Mouse (Mus musculus) forebrain, embryonic 14.5 days (tissue): Measurements from ENCODE around the gene 9930111J21Rik2. TPM values are rescaled to one million over a fixed set of nuclear protein-coding genes. Genes with fewer than 3 reads are reported as not detected.
"Not testable (repeated sequence)": the region's sequence is repeated elsewhere in the genome, so short reads cannot be mapped to it uniquely, and the experiment has no call there.

ENCODE experiments used
- ATAC-seq: fragments of 200-750 bp; cut with Nextera tagmentation; 2 replicates; pipeline ENCODE4 v1.8.0; 2017; ENCODE audit warnings: mild to moderate bottlenecking, moderate library complexity
- DNase-seq: peaks from one replicate; pipeline ENCODE4 v3.0.0-alpha.2; 2015; ENCODE audit warnings: low spot score
- H3K27ac ChIP-seq: fragments of 300-500 bp; sonication (generic); 2 replicates; pipeline ENCODE4 v1.5.1; 2014; ENCODE audit warnings: low read depth, mild to moderate bottlenecking, control low read depth, low read length, moderate library complexity
- H3K27me3 ChIP-seq: fragments of 300-500 bp; sonication (generic); replicated peaks from 2 replicates; pipeline ENCODE4 v1.6.1; 2014; ENCODE audit warnings: low read length, control low read depth, mixed read lengths; ENCODE audit not compliant: control insufficient read depth, insufficient read depth
- H3K36me3 ChIP-seq: fragments of 300-500 bp; sonication (generic); 2 replicates; pipeline ENCODE4 v1.6.1; 2014; ENCODE audit warnings: low read length, control low read depth; ENCODE audit not compliant: control insufficient read depth, insufficient read depth
- H3K4me1 ChIP-seq: fragments of 300-500 bp; sonication (generic); 2 replicates; pipeline ENCODE4 v1.6.1; 2014; ENCODE audit warnings: antibody characterized with exemption, low read length, control low read depth; ENCODE audit not compliant: control insufficient read depth, insufficient read depth
- H3K4me2 ChIP-seq: fragments of 300-500 bp; sonication (generic); 2 replicates; pipeline ENCODE4 v1.6.1; 2014; ENCODE audit warnings: mild to moderate bottlenecking, control low read depth, low read length
- H3K4me3 ChIP-seq: fragments of 300-500 bp; sonication (generic); 2 replicates; pipeline ENCODE4 v1.5.1; 2014; ENCODE audit warnings: low read depth, low read length, control low read depth
- H3K9ac ChIP-seq: fragments of 300-500 bp; sonication (generic); 2 replicates; pipeline ENCODE4 v1.6.1; 2014; ENCODE audit warnings: mild to moderate bottlenecking, low read length, control low read depth, moderate library complexity
- H3K9me3 ChIP-seq: fragments of 300-500 bp; sonication (generic); replicated peaks from 2 replicates; pipeline ENCODE4 v1.6.1; 2016; ENCODE audit warnings: low read length, control low read depth, mixed read lengths; ENCODE audit not compliant: control insufficient read depth
- WGBS: fragments of 180-500 bp; shearing (Covaris S2); extraction: QIAGEN DNeasy Blood & Tissue Kit; methylation state at CpG from one replicate; pipeline ENCODE4 v1.1.7; 2014; 5-methylcytosine and 5-hydroxymethylcytosine counted together
- polyA plus RNA-seq: library from polyadenylated mRNA; unstranded; fragments of >200 nt; fragmentation: Nextera tagmentation; extraction: Ambion mirVana; gene quantifications from 2 replicates; pipeline ENCODE4 v1.2.1, GENCODE M21; 2014

The 9930111J21Rik2 gene
- polyA plus RNA-seq, 1 experiment from 2014 or later, result 0.24 TPM

- H3K27ac ChIP-seq, ATAC-seq, H3K36me3 ChIP-seq, H3K9me3 ChIP-seq, H3K4me2 ChIP-seq, DNase-seq, H3K4me1 ChIP-seq, H3K9ac ChIP-seq, H3K27me3 ChIP-seq, H3K4me3 ChIP-seq: not testable (repeated sequence)
- WGBS, result 73% methylated on average over 4 of the region's 4 CpGs
These were observed 59.1 kb downstream of the 9930111J21Rik2 start, which contains the start of gene Gm12185 for GRCm38 (mm10) chr11:48991740-48992520. Gm12185 (minus strand) TSS chr11:48992226.

DNA sequence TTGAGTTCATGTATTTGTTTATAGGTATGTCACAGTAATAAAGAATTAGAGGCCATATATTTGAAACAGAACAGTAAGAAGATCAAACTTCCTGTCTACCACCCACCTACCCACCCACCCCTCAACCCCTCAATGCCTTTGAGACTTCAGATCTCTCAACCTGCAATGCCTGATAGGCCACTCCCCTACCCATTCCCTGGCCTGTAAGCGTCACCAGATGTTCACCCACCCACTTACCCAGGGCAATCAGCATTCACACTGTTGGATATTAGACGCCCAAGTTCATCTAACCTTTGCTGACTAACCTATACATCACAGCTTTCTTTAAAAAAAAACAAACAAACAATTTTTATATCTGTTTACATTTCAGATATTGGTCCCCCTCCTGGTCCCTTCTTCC is 61.1 kb downstream of the 9930111J21Rik2 start:
- not testable (repeated sequence) for ATAC-seq

DNA sequence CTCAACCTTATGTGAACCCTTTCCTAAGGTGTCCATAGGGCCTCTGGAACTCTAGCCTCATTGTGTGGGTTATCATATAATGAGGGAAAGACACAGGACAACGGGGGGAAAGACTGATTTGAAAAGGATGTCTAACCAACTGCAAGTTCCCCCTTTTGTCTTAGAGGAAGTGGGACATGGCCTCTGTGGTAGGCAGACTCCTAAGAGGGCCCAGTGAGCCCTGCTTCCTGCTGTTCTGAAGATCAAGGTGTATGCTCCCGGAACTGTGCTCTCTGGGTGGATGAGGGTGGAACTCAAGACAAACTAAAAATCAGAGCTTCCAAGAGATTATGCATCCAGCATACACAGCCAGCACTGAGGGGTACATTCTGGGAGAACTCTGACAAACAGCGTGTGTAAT is 62.8 kb downstream of the 9930111J21Rik2 start:
- not testable (repeated sequence) for ATAC-seq

More for the DNA sequence above, 61.1 kb downstream of the 9930111J21Rik2 start:
- WGBS, result 86% methylated on average over 1 of the region's 2 CpGs
- not testable (repeated sequence) for H3K27me3 ChIP-seq, H3K36me3 ChIP-seq, DNase-seq, H3K9ac ChIP-seq, H3K27ac ChIP-seq, H3K4me3 ChIP-seq, H3K4me2 ChIP-seq, H3K4me1 ChIP-seq, H3K9me3 ChIP-seq

GRCm38 (mm10) chr11:48982848-48983247 is 68.2 kb downstream of the 9930111J21Rik2 start:
- not testable (repeated sequence) for H3K36me3 ChIP-seq, DNase-seq, H3K9me3 ChIP-seq, H3K27ac ChIP-seq, H3K27me3 ChIP-seq, ATAC-seq, H3K4me2 ChIP-seq, H3K4me3 ChIP-seq, H3K9ac ChIP-seq, H3K4me1 ChIP-seq
- WGBS, result no CpG with 5 or more reads among the region's 3 CpGs

More for the DNA sequence above, 62.8 kb downstream of the 9930111J21Rik2 start:
- not testable (repeated sequence) for H3K9me3 ChIP-seq, H3K27me3 ChIP-seq, H3K4me2 ChIP-seq, DNase-seq, H3K36me3 ChIP-seq, H3K4me3 ChIP-seq, H3K9ac ChIP-seq, H3K27ac ChIP-seq, H3K4me1 ChIP-seq
- WGBS, result 81% methylated on average over 2 of the region's 3 CpGs

GRCm38 (mm10) chr11:48980052-48980451 is 71.0 kb downstream of the 9930111J21Rik2 start:
- WGBS, result no CpG with 5 or more reads among the region's 5 CpGs
- H3K27ac ChIP-seq, H3K4me1 ChIP-seq, H3K4me2 ChIP-seq, H3K4me3 ChIP-seq, H3K36me3 ChIP-seq, H3K27me3 ChIP-seq, H3K9me3 ChIP-seq, ATAC-seq, H3K9ac ChIP-seq, DNase-seq: not testable (repeated sequence)

- not testable (repeated sequence) for DNase-seq
- no CpG with 5 or more reads among the region's 3 CpGs for WGBS
These were observed 71.8 kb downstream of the 9930111J21Rik2 start, which contains the start of gene 9930111J21Rik1 for GRCm38 (mm10) chr11:48979251-48979650. 9930111J21Rik1 (minus strand) TSS chr11:48979398.

DNA sequence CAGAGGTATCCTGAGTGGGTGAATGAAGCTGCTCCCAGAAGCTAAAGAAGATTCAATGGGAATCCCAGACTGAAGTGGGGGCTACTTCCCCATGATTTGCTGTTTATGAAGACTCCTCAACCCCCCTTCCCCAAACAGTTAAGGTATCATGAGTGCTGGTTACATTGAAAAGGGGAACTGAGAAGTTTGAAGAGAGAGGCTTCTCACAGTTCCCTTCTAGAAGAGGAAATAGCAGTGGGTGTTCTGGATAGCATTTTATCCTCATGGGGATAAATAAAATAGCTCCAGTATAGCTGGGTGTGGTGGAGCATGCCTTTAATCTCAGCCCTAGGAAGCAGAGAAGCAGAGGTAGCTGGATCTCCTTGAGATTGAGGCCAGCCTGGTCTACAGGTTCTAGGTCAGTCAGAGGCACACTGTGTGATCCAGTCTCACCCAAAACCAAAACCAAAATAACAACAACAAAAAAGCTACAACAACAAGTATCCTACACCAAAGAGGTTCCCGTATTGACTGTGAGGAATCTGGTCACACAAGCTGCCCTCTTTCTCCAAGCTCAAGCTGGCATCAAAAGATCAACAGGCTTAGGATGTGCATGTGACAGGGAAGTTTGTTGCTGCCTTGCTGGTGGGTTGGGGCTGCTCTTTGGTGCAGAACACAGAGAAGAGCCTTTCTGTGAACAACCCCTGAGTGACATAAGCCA is 72.7 kb downstream of the 9930111J21Rik2 start, which contains the start of gene Olfr56:
Olfr56 (plus strand) TSS at position 650 of the 700 bp plus-strand sequence.
- H3K27ac ChIP-seq, H3K4me3 ChIP-seq, DNase-seq, H3K4me1 ChIP-seq, ATAC-seq, H3K9me3 ChIP-seq, H3K4me2 ChIP-seq, H3K9ac ChIP-seq, H3K36me3 ChIP-seq, H3K27me3 ChIP-seq: not testable (repeated sequence)
- WGBS, result no CpG with 5 or more reads among the region's 1 CpGs

More at GRCm38 (mm10) chr11:48979251-48979650, 71.8 kb downstream of the 9930111J21Rik2 start, which contains the start of gene 9930111J21Rik1:
- not testable (repeated sequence) for H3K9ac ChIP-seq, H3K9me3 ChIP-seq, H3K4me3 ChIP-seq, H3K27ac ChIP-seq, H3K27me3 ChIP-seq, ATAC-seq, H3K36me3 ChIP-seq, H3K4me1 ChIP-seq, H3K4me2 ChIP-seq

DNA sequence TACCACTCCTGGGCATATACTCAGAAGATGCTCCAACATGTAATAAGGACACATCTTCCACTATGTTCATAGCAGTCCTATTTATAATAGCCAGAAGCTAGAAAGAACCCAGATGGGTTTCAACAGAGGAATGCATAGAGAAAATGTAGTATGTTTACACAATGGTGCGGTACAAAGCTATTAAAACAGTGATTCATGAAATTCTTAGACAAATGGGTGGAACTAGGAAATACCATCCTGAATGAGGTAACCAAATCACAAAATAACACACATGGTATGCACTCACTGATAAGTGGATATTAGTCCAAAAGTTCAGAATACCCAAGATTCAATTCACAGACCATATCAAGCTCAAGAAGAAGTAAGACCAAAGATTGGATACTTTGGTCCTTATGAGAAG is 76.4 kb downstream of the 9930111J21Rik2 start:
- H3K9me3 ChIP-seq, H3K27me3 ChIP-seq, H3K27ac ChIP-seq, H3K4me3 ChIP-seq, H3K9ac ChIP-seq, H3K4me1 ChIP-seq, DNase-seq, ATAC-seq, H3K4me2 ChIP-seq, H3K36me3 ChIP-seq: not testable (repeated sequence)
- WGBS, result no CpG with 5 or more reads among the region's 1 CpGs
